Mouse (Mus musculus): ENCODE results near the gene Slc35d2.

The Slc35d2 gene

DNA sequence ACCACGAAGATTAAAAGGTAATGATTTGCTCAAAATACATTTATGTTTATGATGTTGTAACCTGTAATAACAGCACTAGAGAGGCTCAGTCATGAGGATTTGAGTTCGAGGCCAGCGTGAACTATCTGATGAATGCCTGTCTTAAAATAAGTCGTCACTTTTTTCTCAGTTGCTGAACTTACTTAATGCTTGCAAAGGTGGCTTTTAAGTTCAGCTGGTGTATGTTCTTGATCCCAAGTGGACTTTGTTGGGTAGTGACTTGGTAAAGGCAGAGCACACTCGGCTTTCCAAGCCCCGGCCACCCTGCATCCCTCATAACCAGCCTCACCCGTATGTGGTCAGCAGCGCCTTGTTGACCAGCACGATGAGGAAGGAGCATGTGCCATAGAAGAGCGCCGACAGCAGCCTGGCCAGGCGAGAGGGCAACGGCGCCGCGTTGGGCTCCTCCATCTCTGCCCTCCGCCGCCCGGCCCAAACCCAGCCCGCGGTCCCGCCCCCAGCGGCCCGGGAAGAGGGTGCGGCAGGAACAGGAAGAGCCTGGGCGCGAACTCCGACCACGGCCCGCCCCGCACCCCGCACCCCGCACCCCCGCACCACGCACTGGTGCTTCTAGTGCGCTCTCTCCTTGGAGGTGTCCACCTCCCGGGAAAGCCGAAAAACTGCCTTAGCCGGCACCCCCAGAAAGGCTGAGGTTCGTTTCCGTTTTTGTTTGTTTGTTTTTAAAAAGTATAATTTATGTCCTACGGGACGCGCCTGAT lies at the start of gene Slc35d2:
Gene Slc35d2, minus strand, starts transcription at position 511 of the 758 bp plus-strand sequence.
- peak; percentile 34 to 58 for DNase-seq

DNA sequence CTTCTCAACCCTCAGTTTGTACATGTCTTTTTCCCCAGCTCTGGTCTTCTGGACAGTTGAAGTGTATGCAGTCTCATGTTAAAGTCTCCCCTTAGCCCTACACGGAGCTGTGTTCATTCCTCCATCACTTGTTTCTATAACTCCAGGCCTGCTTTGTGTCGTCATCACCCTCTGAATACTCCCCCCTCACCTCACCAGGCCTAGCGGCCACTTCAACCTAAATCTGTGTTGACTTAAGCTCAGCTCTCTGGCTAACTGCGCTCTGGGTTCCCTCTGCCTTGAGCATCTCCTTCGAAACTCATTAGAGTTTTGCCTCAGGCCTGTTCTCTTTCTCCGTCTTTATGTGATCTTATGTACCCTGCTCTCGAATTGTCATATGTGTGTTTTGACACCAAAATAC lies 48.8 kb upstream of the Slc35d2 start:
- DNase-seq, result no peak

DNA sequence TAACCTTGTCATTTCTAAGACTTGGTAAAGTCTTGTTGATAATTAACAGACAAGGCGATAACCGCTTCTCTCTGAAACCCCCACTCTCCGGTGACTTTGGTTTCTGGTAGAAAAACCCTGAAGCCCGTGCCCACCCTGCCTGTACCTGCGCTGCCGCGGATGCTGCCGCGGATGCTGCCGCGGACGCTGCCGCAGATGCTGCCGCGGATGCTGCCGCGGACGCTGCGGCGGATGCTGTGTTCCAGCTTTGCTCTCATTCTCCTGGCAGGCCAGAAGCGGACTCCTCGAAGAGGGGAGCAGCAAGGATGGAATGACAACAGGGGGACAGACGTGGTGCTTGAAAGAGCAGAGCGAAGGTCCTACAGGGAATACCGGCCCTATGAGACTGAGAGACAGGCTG lies 40.6 kb upstream of the Slc35d2 start:
- no peak for DNase-seq

DNA sequence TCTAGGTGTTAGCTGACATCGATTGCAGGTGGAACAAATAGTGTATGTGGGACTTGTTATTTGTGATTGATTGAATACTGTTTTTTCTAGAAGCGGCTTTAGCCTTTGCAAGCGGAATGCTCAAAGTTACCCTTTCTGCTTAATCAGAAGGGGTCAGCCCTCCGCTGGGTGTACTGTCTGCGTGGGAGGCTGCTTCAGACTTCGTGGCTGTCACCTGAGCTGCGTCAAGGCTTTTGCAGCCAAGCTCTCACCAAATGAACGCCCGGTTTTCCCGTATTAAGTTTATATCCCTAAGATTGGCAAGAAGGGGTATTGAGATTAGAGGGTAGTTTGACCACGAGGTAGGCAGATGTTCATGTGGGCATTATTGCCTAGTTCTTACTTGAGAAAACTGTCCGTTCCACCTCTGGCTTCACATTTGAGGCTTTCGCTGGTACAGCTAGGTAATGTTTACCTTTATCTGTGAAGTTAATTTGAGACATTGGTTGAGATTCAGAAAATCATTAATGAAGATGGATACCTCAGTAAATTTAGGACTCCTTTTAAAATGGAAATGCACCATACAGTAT lies 34.1 kb upstream of the Slc35d2 start:
- peak in 1 of 2 experiments; percentile 20 for DNase-seq

DNA sequence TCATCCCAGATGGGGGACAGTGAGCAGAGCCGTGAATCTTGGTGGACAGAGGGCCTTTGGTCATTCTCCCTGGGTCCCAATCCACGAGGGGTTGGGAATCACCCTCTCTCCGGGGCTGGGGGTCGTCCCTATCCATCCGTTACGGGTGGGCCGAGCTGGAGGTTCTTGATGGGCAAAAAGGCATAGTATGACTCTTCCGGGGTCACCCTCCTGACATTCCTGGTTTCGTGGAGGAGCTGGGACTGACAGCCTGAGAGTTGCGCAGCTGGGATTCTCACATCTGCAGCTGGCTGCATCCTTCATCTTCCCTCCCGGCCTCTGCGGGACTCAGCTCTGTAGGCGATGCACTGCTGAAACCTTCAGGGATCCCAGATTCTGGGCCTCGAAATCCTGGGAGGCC lies 33.5 kb upstream of the Slc35d2 start:
- peak; percentile 24 to 25 for DNase-seq

DNA sequence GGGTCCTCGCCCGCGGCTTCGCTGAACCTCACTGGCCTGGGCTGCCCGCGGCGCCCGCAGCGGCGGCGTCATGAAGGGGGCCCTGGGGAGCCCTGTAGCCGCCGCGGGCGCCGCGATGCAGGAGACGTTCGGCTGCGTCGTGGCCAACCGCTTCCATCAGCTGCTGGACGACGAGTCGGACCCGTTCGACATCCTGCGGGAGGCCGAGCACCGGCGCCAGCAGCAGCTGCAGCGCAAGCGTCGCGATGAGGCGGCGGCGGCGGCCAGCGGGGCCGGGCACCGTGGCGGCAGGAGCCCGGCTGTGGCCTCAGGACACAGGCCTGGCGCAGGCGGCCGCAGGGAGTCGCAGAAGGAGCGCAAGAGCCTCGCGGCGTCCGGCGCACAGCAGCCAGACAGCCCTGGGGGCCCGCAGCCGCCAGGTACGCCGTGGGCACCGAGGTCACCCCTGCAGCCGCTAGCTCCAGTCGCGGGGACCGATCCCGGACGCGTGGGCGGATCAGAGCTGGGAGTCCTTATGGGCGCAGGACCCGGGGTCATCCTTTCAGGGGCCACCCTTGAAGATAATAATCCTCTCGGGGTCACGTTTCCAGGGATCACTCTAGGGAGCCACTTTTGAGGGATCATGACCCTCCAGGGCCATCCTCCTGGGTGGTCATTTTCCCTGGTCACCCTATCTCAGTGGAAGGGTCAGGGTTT lies 32.9 kb upstream of the Slc35d2 start:
- DNase-seq, result no peak

DNA sequence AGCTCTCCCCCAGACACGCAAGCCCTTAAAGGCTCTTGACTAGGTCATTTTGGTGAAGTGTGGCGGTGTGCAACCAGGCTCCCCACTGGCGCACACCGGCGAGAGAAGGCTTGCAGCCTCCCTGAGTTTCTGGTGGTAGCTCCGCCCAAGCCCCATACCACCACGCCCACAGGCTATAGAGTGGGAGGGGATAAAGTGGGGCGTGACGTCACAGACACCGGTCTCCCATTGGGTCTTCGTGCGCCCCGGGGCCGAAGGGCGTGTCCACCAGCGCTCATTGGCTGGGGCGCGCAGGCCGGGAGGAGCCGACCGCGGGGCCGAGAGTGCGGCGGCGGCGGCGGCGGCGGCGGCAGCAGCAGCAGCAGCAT lies 32.4 kb upstream of the Slc35d2 start, which contains the start of gene Habp4:
Gene Habp4, plus strand, starts transcription at position 277 of the 368 bp plus-strand sequence.
- DNase-seq, result peak; percentile 95 to 99

DNA sequence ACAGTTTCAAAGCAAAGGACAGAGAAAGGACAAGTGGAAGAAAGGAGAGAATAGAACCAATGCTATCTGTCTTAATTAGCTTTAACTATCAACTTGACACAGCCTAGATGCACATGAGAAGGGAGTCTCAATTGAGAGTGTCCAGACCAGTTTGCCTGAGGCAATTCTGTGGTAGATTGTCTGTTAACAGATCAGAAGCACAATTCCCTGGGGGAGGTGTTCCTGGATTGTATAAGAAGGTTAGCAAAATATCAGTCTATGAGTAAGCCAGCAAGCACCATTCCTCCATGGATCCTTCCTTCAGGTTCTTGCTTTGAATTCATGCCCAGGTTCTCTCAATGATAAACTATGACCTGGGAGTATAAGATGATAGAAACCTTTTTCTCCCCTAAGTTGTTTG lies 27.8 kb upstream of the Slc35d2 start:
- no peak for DNase-seq

DNA sequence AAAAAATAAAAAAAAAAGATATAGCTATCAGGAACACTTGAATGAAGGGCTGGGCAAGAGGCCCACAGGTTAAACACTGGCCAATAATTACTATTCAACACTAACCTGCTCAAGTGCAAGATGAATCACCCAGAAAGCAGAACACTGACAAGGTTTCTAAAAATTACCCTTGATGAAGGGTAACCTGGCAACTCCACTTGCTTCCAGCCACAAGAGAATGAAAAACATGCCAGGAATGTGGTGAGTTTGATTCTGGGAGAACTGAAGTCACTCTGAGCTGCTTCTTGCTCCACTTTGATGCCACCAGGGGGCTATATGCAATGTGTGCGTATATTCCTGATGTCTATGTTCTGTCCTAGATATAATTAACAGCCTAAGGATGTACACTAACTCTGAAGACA lies 26.0 kb upstream of the Slc35d2 start:
- no peak for DNase-seq

DNA sequence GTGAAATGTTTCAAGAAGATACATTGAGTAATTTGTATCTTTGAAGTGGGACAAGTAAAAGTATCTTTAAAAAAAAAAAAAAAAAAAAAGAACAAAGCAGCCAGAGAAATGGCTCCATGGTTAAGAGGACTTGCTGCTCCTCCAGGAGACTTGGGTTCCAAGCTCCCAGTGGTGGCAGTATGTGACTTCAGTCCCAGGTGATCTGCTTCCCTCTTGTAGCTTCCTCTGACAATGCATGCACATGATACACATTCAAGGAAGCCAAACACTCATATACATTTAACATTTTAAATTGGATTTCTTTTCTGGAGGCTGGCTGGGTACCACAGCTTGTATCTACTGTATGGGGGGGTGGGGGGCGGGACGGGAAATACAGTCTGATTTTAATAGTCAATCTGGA lies 25.5 kb upstream of the Slc35d2 start:
- DNase-seq, result no peak

DNA sequence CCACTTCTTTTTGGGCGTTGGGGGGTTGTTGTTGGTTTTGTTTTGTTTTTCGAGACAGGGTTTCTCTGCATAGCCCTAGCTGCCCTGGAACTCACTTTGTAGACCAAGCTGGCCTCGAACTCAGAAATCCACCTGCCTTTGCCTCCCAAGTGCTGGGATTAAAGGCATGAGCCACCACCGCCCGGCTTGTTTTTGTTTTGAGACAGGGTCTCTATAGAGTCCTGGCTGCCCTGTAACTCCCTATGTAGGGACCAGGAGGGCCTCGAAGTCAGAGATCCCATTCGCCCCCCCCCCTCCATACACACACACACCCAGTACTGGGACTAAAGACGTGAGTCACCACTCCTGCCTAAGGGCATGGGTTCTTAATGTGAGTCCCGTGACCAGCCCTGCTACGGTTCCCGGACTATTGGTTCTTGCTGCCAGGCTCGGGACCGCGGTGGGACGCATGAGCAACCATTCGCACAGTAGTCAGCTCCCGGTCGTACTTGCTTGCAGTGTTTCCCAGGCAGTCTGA lies 24.6 kb upstream of the Slc35d2 start:
- DNase-seq, result peak; percentile 17

DNA sequence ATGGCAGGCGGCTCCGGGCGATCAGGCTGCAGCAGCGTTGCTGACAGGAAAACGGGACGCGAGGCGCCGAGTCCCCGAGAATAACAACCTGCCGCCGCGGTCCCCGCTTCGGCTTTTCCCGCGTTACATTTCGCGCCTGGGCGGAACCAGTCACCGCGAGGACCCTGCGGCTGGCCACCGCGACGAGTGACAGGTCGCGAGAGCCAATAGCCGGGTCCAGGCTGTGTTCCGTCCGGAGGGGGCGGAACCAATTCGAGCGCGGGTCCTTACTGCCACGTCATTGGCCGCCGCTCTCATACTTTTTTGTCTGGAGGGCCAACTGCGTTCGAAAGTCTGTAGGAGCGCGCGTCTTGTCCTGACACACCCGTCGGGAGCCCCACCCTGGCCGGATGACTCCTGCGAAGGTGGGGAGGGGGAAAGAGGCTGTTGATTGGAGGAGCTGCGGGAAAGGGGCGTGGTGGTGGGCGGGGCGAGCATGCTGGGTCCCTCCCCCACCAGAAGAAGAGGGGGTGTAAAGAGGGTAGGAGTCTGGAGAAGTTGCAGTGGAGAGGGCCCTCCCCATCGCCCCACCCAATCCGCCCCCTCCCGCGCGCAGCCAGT lies 24.0 kb upstream of the Slc35d2 start, which contains the start of gene Zfp367:
Gene Zfp367, minus strand, starts transcription at position 120 of the 600 bp plus-strand sequence.
- peak; percentile 94 to 97 for DNase-seq

DNA sequence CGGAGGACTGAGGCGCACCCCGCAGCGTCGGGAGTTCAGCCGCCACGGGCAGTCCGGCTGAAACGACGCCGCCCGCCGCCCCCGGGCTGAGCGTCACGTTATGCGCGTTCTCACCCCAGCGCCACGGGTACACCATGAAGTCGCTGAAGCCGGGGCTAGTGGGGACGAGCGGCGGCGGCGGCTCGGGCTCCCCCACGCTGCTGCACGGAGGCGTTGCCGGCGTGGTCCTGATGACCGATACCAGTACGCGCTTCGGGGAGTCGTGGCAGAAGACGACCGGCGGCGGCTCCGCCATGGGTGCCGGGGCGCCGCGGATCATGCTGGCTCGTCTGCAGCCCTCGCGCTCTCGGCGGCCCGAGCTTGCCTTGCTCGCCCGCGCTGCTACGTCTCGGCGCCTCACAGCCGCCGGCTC lies 23.5 kb upstream of the Slc35d2 start:
- no peak for DNase-seq

DNA sequence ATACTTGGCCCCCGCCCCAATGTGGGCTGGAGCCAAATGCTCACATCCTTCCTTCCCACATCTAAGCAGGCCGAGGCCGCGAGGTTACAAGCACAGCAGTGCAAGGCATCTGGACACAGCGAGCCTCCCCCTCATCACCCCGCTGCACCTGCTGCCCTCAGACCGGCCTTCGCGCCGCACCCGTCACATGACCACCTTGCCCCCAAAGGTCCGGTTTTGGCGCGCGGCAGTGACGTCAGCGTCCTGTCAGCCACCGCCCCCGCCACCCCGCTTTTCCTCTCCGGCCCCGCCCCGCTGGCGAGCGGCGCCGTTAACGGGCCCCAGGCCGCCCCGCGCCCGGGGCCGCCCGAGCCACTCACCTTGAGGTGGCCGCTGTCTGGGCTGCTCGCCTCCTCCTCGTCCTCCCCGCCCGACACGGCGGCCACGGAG lies 23.1 kb upstream of the Slc35d2 start:
- DNase-seq, result peak; percentile 90 to 94

DNA sequence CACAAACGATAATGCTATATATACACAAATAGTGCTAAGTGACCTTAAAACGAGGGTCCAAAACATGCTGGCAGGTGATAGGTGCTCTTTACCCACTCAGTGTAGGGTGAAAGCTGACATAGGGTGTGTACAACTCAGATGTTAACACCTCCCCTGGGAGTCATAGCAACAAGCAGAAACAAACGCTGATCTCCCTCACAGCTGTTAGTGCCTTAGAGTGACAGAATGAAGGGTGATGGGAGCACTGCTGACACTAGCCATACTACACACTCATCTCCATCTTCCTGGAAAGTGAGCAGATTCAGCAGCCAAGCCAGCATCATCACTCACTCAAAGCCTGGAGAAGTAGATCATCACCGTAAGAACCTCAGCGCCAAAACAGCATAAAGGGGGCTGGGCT lies 21.0 kb upstream of the Slc35d2 start:
- DNase-seq, result no peak

DNA sequence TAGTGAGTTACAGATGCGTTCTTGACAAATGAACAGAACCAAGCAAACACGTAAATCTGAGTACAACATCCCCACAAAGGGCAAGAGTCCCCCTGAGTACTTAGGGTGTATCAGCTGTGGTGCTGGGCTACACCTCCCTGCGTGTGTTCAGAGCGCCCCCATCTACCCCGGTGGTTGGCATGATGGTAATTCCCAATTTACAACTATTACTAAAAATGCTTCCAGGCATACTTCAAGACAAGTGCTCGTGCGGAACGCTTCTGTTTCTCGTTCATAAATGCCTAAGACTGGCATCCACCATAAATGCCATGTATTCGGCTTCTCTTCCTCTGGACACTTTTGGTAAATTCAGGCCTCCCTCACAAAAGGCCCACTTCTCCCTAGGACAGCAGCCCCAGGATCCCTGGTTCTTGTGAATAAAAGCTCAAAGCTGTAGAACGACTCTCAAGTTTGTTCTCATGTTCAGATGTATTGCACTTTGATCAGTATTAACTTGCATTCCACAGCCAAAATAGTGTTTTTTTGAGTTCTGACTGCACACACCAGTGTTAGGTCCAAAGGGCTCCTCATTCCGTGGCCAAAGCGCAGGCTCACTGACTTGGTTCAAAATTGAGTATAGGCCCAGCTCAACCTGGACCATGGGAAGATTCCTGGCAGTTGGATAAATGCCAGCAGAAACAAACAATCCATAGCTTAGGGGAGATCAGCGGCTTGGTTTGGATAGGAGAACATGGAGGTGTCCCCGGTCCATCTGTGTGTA lies 628 bp upstream of the Slc35d2 start:
- peak; percentile 28 to 50 for DNase-seq

DNA sequence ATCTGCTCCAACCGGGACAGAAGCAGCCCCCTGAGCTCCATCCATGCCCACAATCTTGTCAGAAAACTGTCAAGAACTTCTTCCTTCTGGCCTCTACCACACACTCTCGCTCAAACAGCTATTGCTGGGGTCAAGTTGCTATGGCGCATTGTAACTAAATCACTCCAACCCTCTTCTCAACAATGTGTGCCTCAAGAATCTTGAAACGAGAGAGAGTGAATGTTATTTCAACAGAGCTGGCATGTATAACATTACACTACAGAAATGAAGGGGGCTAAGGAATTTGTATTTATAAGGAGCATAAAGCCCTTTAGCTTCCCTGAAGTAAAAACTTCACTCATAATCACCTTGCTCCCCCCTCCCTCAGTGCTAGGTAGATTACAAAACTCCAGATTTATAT lies 2.9 kb downstream of the Slc35d2 start:
- no peak for DNase-seq

DNA sequence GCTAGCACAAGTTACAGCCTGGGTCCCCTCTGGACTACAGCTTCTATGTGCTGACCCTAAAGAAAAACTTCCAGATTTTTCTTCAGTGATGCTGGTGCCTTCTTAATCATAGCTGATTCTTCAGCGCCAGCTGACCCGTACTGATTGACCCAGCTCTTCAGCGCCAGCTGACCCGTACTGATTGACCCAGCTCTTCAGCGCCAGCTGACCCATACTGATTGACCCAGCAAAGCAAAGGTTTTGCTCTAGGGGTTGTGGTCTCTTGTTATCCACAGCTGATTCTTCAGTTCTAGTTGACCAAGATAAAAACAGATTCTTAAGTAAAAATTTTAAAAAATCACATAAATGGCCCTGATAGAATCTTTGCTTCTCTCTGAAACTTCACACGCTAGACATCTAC lies 4.3 kb downstream of the Slc35d2 start:
- no peak for DNase-seq

DNA sequence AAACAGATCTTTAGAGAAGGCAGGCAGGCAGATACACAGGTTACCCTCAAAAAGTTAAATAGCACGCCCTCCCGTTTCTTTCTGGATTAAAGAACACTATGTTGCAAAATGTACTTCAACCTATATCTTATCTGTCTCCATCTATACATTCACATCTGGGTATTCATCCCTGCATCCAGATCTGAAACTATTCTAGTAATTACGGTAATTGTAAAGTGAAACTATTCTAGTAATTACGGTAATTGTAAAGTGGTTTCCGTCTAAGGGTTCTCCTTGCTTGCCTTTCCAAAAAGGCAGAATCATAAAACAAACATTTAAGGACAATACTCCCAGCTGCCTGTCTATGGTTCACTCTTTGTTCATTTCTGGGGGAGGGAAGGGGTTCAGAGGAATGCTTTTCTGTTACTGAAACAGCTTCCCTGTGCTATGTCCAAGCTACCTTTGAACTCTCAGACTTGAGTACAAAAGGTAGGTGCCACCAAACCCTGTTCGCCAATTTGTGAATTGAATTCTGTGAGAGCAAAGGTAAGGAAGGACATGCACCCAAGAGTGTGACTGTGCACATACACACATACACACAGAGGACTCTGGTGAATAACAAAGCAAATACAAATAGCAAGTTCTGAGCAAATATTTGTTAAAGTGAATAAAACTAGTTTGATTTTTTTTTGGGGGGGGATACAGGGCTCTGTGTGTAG lies 5.5 kb downstream of the Slc35d2 start:
- no peak for DNase-seq

DNA sequence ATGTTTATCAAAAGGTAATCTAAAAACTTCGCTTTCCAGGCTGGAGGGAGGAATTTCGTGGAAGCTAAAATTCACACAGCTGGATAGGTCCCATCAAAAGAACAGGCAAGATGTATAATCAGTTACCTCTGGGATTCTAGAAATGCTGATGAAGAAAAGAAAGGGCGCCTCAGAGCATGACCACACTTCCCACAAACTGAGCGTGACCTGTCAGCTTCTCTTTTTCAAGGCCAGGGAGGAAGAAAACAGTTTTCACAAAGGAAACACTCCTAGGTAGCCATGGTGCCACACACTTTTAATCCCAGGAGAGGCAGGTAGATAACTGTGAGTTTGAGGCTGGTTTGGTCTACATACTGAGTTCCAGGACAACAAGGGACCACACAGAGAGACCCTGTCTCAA lies 8.4 kb downstream of the Slc35d2 start:
- DNase-seq, result no peak

DNA sequence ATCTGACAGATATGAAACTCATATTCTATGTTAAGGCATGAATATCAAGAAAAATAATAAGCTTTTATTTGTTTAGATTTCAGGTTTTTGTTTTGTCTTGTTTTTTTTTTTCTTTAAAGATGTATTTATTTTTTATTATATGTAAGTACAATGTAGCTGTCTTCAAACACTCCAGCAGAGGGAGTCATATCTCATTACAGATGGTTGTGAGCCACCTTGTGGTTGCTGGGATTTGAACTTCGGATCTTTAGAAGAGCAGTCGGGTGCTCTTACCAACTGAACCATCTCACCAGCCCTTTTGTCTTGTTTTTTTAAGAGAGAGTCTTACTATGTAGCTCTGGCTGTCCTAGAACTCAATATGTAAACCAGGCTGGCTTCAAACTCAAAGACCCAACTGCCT lies 11.7 kb downstream of the Slc35d2 start:
- DNase-seq, result no peak

DNA sequence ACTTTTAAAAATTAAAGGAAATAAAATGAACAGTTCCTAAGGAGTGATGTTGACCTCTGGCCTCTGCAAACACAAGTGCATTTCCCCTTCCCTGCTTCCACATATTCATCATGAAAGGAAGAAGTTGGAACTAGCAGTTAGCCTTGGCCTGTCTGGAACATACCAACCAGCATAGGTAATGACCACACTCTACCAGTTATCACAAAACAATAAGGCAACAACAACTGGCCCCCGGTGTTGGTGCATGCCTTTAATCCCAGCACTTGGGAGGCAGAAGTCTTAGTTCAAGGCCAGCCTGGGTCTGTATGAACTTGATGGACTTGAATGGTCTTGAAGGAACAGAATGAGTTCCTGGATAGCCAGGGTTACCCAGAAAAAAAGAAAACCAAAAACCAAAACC lies 18.7 kb downstream of the Slc35d2 start:
- DNase-seq, result no peak

All from cerebellum, postnatal 25 days (tissue).